Mouse (Mus musculus) skeletal muscle tissue, postnatal 0 days (tissue): ENCODE results near the gene Olfr172. TPM values are rescaled to one million over a fixed set of nuclear protein-coding genes. Genes with fewer than 3 reads are reported as not detected.

Experiments used
- microRNA-seq, 2 experiments: library from miRNA; unstranded; fragments of <30 nt; microRNA quantifications; one replicate each; pipeline ENCODE4; 2016
- polyA plus RNA-seq: library from polyadenylated mRNA; unstranded; fragments of >200 nt; fragmentation: Nextera tagmentation; extraction: Ambion mirVana; gene quantifications from 2 replicates; pipeline ENCODE4 v1.2.1, GENCODE M21; 2015

Olfr172 gene
- polyA plus RNA-seq: not detected in 2 replicates

DNA sequence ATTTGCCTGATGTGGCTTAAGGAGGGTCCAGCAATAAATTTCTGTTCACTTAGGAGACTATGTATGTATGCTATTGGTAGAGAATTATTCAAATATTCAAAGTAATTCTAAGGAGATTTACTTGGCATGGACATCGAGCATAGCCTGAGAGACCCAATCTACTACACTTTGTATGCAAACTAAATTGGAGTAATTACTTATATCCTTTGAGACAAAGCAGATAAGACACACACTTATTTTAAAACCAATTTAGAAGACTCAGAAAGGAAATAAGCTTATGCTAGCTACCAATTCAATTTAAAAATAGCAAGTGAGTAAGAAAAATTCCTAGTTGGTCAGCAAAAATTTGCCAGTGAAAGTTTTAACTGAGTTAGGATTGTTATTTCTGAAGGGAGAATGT lies at the start of gene Olfr172:
Gene Olfr172, minus strand, starts transcription at position 101 of the 400 bp plus-strand sequence.

DNA sequence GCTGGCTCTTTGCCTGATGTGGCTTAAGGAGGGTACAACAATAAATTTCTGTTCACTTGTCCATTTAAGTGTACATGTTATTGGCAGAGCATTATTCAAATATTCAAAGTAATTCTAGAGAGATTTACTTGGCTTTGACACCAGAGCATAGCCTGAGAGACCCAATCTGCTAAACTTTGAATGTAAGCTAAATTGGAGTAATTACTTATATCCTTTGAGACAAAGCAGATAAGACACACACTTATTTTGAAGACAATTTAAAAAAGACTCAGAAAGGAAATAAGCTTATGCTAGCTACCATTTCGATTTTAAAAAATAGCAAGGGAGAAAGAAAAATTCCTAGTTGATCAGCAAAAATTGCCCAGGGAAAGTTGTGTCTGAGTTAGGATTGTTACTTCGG lies 37.2 kb upstream of the Olfr172 start, which contains the start of gene Olfr173:
Gene Olfr173, minus strand, starts transcription at position 101 of the 400 bp plus-strand sequence.

DNA sequence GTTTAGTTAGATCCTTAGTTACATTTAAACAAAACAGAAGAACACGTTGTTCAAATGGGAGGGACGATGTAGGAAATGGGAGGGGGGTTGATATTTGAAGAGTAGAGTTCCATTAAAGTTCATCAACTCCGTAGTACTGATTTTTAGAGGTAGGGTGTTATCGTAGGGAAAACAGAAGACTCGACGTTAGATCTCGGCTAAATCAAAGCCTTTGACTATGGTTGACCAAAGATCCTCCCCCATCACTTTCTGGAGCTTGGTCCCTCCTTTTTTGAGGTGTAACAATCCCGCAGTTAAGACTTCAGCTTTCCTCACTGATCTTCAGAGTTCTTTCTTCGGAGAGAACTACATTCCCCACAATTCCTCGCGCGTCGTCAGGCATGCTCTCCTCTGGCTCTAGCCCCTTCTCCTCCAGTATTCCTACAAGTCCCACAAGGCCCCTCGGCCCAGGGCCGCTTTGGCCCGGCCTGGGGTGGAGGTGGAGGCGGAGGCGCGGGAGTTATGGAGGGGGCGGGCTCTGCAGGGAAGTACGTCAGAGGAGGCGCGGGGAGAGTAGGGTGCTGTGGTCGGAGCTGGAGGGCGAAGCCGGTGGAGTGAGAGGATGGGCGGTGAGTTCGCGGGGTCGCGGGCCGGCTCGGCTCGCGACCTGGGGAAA lies 35.4 kb downstream of the Olfr172 start, which contains the start of gene Cldnd1:
Gene Cldnd1, plus strand, starts transcription at position 434 of the 655 bp plus-strand sequence.

DNA sequence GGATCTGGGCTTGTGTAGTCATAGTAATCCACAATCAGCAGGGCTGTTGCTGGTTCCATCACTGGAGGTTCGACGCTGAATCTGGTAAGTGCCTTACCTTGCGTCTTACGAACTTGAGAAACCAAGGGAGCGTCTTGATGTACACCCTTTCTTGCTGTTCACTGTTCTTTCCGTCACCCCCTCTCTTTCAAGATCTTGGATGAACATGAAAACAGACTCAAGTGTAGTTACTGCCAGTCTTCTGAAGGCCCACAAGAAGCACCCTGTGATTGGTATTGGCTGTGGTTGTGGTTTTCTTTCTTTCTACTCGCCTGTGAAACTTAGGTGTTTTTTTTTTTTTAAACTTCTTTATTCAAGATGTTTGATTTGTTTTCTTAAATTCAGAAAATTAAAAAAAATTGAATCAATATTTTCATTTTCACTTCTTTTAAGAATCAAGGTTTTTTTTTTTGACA lies 44.3 kb downstream of the Olfr172 start, which contains the start of gene Gpr15:
Gene Gpr15, minus strand, starts transcription at position 405 of the 455 bp plus-strand sequence.

Small RNAs within 50 kb of the gene (microRNA-seq; reads per million reads assigned to microRNA genes)
- gene Gm27564: 0 reads per million in 2 experiments

Other genes with a start within 250 kb of the Olfr172 start
- gene St3gal6, start 238.9 kb downstream of the Olfr172 start, polyA plus RNA-seq: 28.7 and 40.9 TPM in 2 replicates
- gene Gm813, start 146.2 kb downstream of the Olfr172 start, polyA plus RNA-seq: not detected in 2 replicates
- gene E330017A01Rik, start 124.4 kb downstream of the Olfr172 start, polyA plus RNA-seq: not detected in 2 replicates
- gene Cpox, start 92.9 kb downstream of the Olfr172 start, polyA plus RNA-seq: 9.7 and 10.5 TPM in 2 replicates
- gene Gpr15, start 44.1 kb downstream of the Olfr172 start, polyA plus RNA-seq: not detected in 2 replicates
- 56.6 and 57.2 TPM in 2 replicates for gene Cldnd1, start 35.3 kb downstream of the Olfr172 start, polyA plus RNA-seq
- gene Olfr173, start 37.1 kb upstream of the Olfr172 start, polyA plus RNA-seq: not detected in 2 replicates
- gene Olfr175-ps1, start 63.6 kb upstream of the Olfr172 start, polyA plus RNA-seq: not detected in 2 replicates
- not detected in 2 replicates for gene Olfr177, start 111.6 kb upstream of the Olfr172 start, polyA plus RNA-seq
- gene Olfr178, start 128.9 kb upstream of the Olfr172 start, polyA plus RNA-seq: not detected in 2 replicates
- not detected in 2 replicates for gene Olfr181, start 165.6 kb upstream of the Olfr172 start, polyA plus RNA-seq
- gene Olfr180, start 166.2 kb upstream of the Olfr172 start, polyA plus RNA-seq: not detected in 2 replicates
- not detected in 2 replicates for gene Olfr183, start 232.2 kb upstream of the Olfr172 start, polyA plus RNA-seq